Mouse (Mus musculus) frontal cortex, postnatal 36 days (tissue): ENCODE data around the gene Gm49380.

Experiments used
- DNase-seq, 2 experiments: peaks; one replicate each; pipeline ENCODE4 v3.0.0; 2022; ENCODE audit warnings: low spot score in 2 of 2

Gm49380 gene

DNA sequence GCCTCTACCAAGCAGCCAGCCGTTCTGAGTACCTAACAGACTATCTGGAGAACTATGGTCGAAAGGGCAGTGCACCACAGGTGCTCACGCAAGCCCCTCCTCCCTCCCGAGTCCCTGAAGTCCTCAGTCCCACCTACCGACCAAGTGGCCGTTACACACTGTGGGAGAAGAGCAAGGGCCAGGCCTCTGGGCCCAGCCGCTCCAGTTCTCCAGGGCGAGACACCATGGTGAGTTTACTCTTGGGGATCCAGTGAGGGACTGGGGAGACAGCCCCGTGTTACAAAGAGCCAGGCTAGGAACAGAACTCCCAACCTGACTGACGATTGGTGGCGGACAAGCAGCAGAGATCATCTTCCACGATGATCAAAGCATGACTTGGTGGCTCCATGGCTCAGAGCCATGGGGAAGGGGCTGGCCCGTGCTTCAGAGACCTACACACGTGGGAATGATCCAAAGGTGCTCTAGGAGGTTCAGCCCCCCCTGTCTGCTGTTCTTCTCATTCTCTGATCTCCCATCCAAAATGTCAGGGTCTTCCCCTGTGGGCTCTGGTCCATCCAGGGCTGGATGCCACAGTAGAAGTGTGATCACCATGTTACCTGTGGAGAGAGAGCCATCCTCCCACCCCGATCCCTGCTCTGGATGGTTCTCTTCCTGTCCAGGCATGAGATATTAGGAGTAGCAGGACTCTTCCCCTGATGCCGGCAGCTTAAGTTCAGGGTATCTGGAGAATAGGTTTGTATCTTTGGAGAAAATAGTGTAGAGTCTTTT lies 37.1 kb downstream of the Gm49380 start:
- no peak for DNase-seq

DNA sequence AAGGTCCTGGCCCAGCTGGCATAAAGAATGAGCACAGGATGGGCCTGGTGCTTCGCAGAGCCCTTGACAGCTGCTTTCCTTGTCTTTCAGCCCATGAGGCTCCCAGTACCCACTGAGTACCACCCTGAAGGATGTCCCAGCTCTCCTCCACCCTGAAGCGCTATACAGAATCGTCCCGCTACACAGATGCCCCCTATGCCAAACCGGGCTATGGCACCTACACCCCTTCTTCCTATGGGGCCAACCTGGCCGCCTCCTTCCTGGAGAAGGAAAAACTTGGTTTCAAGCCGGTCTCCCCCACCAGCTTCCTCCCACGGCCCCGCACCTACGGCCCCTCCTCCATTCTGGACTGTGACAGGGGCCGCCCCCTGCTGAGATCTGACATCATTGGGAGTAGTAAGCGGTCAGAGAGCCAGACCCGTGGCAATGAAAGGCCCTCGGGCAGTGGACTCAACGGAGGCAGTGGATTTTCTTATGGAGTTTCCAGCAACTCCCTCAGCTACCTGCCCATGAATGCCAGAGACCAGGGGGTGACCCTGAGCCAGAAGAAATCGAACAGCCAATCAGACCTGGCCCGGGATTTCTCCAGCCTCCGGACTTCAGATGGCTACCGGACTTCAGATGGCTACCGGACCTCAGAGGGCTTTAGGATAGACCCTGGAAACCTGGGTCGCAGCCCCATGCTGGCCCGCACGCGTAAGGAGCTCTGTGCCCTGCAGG lies 37.9 kb downstream of the Gm49380 start:
- DNase-seq, result no peak

DNA sequence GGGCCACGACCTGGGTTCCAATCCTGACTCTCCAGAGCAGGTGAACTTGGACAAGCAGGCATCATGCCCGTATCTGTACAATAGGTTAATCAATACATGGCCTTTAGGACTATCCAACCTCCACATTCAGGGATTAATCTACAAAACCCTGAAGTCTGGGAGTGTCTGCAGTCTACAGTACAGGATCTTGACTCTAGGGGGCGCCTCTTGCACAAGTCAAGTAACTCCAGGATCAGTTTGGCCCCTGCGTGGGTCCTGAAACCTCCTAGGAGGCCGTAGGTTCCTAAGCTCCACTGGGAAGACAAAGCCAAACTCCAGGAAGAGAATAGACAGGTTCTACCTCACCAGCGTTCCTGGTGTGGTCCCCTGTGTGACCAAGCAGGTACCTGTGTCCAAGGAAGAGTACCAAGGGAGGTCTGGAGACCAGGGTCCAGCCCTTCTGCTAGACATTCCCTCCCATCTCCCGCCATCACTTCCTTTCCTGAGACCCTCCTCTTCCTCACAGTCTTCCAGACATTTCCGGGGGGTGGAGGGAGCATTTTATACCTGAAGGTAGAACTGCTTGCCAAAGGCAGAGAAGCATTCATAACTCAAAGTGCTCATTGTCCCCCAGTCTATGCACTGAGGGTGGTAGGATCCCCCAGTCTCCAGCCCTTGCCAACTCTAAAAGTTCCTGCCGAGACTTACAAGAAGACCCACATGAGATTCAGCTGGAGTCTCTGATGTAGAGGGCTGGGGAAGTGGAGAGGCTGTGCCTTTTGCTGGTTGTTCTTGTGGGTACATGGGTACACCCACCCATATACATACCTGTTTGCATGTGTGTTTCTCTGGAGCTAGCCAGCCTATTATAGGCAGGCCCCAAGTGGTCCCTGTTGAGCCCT lies 38.7 kb downstream of the Gm49380 start:
- DNase-seq, result peak in 1 of 2 experiments; percentile 45

DNA sequence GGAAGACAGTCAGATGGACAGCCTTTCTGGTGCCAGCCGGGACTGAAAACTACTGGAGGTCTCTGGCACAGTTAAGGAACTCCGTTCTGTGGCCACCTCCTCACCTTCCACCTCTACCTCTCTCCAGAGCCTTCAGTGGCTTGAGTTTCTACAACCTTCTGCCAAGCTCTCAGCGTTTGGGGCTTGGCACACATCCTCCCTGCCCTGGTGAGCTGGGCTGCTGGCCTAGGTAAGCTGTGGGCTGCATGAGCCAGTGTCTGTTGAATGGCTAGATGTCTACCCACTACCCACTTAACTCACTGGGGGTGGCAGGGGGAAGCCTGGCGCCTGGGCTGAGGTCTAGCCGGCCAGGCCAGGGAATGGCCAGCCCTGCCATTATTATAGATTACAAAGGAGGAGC lies 40.2 kb downstream of the Gm49380 start:
- no peak for DNase-seq

DNA sequence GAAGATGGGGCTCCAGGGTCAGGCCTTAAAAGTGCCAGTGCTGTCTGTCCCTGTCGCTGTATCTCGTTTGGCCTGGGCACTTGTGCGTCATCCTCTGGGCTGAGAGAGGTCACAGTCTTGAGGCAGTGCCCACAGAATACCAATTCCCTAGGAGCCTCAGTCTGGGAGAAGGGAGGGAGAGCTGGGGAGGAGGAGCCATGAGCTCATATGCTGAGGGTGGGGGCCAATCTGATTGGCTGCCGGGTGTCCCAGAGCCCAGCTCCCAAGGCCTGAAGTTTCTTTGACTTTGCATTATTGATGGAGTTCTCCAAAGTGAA lies 40.7 kb downstream of the Gm49380 start:
- DNase-seq, result peak in 1 of 2 experiments; percentile 40

DNA sequence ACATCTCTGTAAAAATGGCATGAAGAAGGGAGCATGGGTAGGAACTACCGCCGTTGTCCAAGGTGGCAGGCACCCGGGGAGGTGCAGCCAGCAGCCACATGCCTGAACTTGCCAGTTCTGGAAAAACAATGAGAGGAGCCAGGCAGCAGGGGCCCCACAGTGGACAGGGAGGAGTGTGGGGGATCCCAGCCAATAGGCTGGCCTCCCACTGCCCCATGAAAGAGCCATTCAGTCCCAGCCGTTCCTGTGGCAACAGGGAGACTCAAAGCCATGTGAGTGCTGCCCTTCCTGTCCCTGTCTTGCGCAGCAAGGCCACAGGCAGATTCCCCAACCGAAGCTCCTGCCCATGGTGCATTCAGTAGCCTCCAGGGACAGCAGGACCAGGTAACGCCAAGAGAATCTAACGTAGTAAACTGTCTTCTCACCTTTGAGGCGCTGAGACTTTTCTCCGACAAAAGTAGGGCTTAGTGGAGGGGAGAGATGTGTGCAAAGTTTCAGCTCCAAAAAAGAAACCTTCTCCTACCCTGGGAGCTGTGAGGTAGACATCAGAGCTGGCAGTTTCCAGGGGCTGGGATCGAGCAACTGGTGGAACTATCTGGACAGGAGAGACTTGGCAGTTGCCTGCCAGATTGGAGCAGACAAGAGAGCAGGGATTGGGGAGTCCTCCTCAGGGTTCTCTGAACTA lies 41.2 kb downstream of the Gm49380 start:
- peak in 1 of 2 experiments; percentile 45 for DNase-seq

DNA sequence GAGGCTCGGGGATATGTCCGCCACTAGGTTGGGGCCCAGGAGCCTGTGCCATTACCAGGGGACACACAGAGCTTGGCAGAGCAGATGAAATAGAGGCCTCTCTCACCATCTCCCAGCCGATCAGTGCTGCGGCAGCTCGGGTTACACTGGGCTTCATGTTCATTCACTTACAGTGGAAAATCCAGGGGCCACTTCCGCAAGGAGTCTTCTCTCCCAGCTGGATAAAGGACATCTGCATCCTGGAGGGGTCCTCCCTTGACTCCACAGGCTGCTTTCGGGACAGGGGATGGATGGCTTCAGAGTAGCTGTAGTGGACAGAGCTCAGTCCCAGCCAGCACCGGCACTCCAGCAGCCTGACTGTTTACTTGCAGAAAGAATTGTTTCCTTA lies 42.5 kb downstream of the Gm49380 start:
- DNase-seq, result no peak

DNA sequence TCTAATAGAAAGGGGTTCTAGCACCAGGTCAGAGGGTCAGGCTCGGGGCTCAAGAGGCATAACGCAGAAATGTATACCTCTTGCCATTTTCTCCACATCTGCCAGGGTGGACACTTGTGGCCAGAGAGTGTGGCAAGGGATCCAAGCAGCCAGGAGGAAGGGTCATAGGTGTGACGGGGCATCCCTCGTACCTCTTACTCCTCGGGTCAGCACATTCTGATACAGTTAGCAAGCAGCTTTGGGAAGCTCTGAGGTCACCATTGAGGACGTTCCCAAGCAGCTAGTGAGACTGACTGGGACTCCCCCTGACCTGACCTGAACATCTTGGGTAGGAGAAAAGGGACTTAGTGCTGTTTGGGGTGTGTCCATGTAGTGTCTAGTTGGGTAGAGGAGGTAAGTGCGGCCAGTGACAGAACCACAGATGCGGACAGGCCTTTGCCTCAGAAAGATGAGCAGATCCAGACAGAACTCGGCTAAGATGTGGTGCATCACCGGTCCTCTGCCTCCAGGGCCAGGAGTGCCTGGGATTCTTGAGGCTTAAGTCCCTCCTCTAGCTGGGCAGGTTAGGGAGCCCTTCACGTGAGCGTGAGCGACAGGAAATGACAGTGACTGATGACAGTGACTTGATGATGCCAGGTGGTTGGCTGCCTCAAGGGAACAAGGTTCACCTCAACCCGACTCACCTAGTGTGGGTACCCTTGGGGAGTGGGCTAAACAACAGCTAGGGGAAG lies 43.0 kb downstream of the Gm49380 start:
- no peak for DNase-seq

DNA sequence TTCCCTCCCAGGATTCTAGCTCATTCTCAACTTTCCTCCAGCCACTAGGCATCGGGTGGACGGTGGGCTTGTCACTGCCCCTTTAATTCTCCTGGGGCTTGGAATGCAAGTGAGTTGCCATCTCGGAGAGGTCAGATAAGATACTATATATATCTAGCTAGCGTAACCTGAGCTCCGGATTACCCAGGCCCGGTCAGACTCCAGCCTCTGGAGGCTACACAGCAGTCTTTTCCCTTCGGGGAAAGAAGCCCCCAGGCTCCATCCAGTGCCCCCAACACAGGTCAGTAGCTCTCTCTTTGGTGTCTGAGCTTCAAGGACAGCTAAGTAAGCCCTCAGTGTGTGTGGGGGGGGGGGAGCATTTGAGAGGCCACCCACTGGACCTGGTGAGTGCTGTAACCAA lies 44.0 kb downstream of the Gm49380 start:
- DNase-seq, result no peak

DNA sequence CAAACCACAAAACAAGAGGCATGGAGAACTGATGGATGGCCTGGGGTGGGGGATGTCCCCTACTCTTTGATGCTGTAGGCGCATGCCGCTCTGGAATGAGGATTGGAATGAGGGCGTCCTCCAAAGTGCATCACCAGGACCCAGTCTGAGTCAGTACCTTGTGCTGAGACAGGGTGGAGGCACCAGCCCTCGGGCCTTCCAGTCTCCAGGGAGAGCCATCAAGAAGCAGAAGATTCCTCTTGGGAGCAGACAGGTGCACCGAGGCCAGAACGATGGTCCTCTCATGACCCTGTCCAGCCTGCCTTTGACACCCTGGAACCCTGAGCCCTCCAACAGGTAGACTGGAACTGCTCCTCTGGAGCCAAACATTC lies 45.4 kb downstream of the Gm49380 start:
- DNase-seq, result no peak

DNA sequence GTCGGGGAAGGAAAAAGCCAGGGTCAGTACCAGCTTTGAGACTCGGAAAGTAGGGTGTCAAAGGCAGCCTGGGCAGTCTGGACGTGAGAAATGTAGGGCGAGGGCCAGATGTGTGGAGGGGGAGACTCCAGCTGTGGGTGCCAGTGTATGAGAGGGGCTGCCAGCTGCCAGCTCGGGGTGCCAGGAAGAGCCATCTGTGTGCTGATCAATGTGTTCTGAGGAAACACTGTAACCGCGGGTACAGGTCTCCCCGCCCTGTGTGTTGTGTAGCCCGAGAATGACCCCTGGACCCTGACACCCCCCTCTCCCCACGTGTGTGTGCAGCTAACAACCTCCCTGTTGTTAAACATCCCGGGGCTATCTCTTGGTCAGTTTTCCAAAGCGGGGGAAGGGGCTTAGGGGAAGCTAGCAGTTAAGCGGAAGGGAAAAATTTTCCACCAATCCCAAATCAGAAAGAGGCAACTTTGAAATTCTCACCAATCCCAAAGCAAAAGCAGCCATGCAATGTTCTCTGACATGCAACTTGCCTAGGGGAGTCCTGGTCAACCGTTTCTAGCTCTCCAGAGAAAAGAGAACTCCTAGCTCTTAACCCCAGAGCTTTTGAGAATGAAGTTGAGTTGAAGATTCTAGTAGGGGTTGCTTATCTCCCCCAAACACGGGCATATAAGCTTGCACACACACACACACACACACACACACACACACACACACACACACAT lies 45.9 kb downstream of the Gm49380 start:
- DNase-seq, result peak in 1 of 2 experiments; percentile 30

DNA sequence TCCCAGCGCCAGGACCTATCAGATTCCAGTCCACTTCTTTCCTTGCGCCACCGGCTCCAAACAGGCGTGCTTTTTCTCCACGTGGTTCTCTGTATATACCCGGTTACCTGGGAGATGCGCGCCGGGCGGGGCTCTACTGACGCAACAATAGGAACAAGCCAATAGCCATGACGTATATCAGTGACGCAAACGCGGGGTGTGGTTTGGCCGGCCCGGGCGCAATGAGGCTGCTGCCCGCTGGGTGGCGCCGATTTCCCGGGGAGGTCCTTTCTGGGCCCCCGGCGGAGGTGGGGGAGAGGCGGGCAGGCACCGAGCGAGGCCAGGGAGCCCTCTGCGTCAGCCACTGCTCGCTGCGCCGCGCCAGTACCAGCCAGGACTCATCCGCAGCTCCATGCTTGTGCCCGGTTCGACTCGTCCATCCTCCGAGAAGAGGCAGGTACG lies 46.5 kb downstream of the Gm49380 start, which contains the start of gene Usp2:
Usp2 (plus strand) TSS at position 237 of the 441 bp plus-strand sequence.
- peak; percentile 100 for DNase-seq

DNA sequence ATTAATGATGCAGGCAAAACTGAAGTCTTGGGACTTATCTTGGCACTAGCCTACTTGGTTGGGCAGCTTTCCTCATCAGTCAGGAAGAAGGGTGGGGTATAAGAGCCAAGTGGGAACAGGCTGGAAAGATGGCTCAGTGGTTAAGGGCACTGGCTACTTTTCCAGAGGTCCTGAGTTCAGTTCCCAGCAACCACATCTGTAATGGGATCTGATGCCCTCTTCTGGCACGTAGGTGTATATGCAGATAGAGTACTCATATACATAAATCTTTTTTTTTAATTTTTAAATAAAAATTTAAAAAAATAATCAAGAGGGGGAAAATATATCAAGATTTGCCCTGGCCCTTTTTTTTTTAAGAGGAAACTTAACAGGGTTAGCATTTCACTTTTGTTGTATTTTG lies 48.1 kb downstream of the Gm49380 start:
- no peak for DNase-seq

DNA sequence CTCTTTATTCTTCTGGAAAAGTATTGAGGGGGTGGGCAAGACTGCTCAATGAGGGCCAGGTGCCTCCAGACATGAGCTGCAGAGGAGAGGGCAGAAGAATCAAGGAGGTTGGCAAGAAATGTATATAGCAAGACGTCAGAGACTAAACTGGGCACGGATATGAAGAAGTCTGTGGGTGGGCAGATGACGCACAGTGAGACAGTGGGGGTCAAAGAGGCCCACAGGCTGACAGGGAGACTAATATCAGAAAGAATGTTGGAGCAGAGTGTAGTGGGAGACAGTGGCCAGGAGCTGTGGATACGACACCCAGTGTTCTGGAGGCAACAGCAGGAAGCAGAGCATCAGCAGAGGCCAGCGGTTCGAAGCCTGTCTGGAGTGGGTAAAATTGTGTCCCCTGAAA lies 54.7 kb downstream of the Gm49380 start:
- DNase-seq, result no peak

DNA sequence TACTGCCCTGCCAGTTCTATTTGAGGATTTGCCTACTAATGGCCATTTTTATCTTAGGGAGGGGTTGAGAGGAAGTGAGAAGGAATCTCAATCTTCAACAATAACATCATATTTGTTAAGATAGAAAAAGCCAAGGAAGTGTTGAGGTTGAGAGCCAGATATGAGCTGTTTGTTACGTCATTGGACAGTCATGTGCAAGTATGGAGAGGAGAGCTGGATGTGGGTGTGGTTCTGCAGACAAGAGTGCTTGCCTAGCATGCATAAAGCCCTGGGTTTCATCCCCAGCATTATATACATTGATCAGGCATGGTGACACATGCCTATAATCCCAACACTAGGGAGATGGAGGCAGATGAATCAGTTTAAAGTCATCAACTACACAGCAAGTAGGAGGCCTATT lies 59.4 kb downstream of the Gm49380 start:
- no peak for DNase-seq

DNA sequence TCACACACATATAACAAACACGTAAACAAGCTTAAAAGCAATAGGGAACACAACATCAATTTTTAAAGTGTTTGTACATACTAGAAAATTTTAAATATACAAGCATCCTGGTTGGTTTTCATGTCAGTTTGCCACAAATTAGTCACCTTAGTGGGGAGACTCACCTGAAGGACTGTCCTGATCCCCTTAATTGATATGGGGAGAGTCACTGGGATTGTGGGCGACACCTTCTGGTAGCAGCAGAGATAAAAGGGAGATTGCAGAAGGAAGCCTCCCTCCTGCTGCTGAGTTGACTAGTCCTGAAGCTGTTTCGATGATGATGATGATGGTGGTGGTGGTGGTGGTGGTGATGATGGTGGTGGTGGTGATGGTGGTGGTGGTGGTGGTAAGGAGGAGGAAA lies 60.4 kb downstream of the Gm49380 start:
- no peak for DNase-seq

DNA sequence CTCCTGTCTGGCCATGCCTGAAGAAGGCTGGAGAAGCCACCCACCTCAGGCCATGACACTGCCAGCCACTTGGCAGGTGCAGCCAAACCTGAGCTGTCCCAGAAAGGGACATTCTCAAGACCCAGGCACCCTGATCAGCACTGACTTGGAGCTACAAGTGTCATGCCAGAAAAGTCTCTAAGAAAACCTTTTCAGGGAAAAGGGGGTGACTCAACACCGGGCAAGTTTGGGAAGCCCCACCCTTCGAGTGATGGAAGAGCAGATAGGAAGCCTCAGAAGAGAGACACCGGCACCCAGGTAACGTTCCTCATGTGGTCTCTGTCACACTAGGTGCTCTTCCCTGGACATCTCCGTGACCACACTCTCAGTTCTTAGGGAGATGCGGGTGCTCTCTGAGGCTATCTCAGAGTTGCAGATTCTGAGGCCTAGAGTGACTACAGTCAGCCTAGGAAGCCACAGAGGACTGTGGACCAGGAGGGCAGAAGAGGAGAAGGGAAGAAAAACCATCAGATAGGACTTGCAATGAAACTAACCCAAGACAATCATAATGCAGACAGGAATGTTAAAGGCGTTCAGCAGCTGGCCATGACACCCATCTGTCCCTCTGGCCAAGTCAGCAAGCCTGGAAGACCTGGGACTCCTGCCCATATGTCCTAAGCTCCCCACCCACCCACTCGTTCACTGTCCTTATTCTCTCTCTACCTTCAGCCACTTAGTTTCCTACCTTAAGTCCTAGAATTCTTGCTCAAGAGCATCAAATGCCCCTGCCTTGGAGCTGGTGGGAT lies 63.7 kb downstream of the Gm49380 start:
- no peak for DNase-seq

DNA sequence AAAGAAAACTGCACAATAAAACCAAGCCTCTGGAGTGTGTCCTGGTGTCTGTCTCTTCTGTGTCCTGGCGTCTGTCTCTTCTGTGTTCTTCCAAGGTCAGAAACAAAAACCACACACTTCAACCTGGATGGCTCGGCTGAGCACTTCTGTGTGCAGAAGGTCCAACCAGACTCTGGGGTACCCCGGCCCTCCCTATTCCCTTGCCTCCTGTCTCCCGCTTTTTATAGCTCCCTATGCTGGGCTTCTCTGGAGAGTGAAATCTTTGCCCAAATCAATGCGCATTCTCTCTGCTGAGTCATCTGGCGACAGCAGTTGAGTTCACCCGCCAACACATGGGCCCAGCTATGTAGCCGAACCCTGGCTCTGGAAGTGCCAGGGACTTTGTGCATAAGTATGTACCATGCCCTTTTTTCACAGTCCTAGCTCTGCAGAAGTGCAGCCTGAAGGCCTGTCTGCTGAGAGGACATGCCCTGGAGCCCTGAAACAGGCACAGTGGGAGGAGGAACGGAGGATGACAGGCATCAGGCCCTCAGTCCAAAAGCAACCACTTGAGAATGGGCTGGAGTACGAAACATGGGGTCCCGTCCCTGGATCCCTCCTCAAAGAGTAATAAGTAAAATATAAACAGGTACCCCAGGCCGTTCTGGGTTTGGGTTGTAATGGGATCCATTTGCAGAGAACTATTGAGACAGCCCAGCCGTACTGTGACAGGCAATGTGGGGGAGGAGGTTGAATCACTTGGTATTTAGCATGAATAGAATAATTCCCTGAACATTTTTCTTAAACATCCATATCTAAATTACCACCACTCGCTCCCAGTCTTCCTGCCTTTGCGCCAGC lies 64.5 kb downstream of the Gm49380 start:
- DNase-seq, result peak; percentile 69
